Mouse (Mus musculus) cerebellum, adult 2 months (tissue): ENCODE data around the gene Klhdc1. TPM values are rescaled to one million over a fixed set of nuclear protein-coding genes. Genes with fewer than 3 reads are reported as not detected.

ENCODE experiments used
- DNase-seq, 2 experiments: peaks; one replicate each; pipeline ENCODE4 v3.0.0; 2021
- H3K27ac ChIP-seq: fragments of 200-500 bp; 2 replicates; pipeline ENCODE4 v1.5.1; 2012; ENCODE audit warnings: low read length, control low read depth, inconsistent platforms; ENCODE audit not compliant: insufficient read depth
- H3K27me3 ChIP-seq: fragments of 200-500 bp; 2 replicates; pipeline ENCODE4 v1.6.1; 2012; ENCODE audit warnings: inconsistent platforms, mild to moderate bottlenecking, low read length, moderate library complexity; ENCODE audit not compliant: control insufficient read depth, insufficient read depth
- H3K4me1 ChIP-seq: fragments of 200-500 bp; 2 replicates; pipeline ENCODE4 v1.6.1; 2011; ENCODE audit warnings: low read length; ENCODE audit not compliant: control insufficient read depth, insufficient read depth
- H3K4me3 ChIP-seq: fragments of 200-500 bp; replicated peaks from 2 replicates; pipeline ENCODE3; 2011; ENCODE audit warnings: mild to moderate bottlenecking, low read depth, low read length, control low read depth; ENCODE audit not compliant: insufficient read depth
- CTCF ChIP-seq: fragments of 200-500 bp; IDR thresholded peaks from 2 replicates; pipeline ENCODE4 v1.5.1; 2011; ENCODE audit warnings: low read depth, mild to moderate bottlenecking, control low read depth, low read length, moderate library complexity, borderline replicate concordance; ENCODE audit not compliant: insufficient read depth
- POLR2A ChIP-seq: fragments of 200-500 bp; IDR thresholded peaks from 2 replicates; pipeline ENCODE4 v1.6.1; 2011; ENCODE audit warnings: low read length, control low read depth, borderline replicate concordance; ENCODE audit not compliant: insufficient read depth
- WGBS: fragments of 180-500 bp; shearing (Covaris S2); methylation state at CpG from one replicate; pipeline ENCODE4 v1.1.7; 2018; 5-methylcytosine and 5-hydroxymethylcytosine counted together
- polyA plus RNA-seq: library from polyadenylated mRNA; depleted of rRNA; stranded (reverse); fragments of >200 nt; gene quantifications from 2 replicates; pipeline ENCODE4 v1.2.3, GENCODE M21; 2012; rRNA removed

Klhdc1 gene
- polyA plus RNA-seq, 1 experiment, result 10.2 TPM

GRCm38 (mm10) chr12:69333547-69333946, 92.6 kb downstream of the Klhdc1 start:
- no peak for DNase-seq
- TF ChIP-seq CTCF, result no peak; the same call in 1 of the 2 replicates
- no peak for TF ChIP-seq POLR2A
- no peaks in the 10 kb centered on the region for H3K27me3 ChIP-seq
- no peak overlapping the region for H3K4me3 ChIP-seq
- H3K27ac ChIP-seq, result no peak overlapping the region
- 87% methylated on average over 2 of the region's 2 CpGs for WGBS
- H3K4me1 ChIP-seq, result no peaks in the 10 kb centered on the region

Other genes with a start within 250 kb of the Klhdc1 start
- 1,000 and 1,063 TPM in 2 replicates for gene Rps29, start 82.0 kb upstream of the Klhdc1 start, polyA plus RNA-seq
- gene Lrr1, start 72.4 kb upstream of the Klhdc1 start, polyA plus RNA-seq, result 0.15 TPM in 1 of 2 replicates, not detected in the other
- 321 and 360 TPM in 2 replicates for gene Rpl36al, start 57.1 kb upstream of the Klhdc1 start, polyA plus RNA-seq
- gene Mgat2, start 57.0 kb upstream of the Klhdc1 start, polyA plus RNA-seq, result 15.9 and 16.4 TPM in 2 replicates
- gene Gm49383, start 44.1 kb upstream of the Klhdc1 start, polyA plus RNA-seq, result 2.0 and 3.2 TPM in 2 replicates
- 2.5 and 2.6 TPM in 2 replicates for gene Dnaaf2, start 42.7 kb upstream of the Klhdc1 start, polyA plus RNA-seq
- 4.4 and 4.5 TPM in 2 replicates for gene Gm49384, start 36.9 kb upstream of the Klhdc1 start, polyA plus RNA-seq
- 1.1 and 1.6 TPM in 2 replicates for gene Pole2, start 13.0 kb upstream of the Klhdc1 start, polyA plus RNA-seq
- 150 and 158 TPM in 2 replicates for gene Klhdc2, start 55.5 kb downstream of the Klhdc1 start, polyA plus RNA-seq
- gene Nemf, start 116.0 kb downstream of the Klhdc1 start, polyA plus RNA-seq, result 42.6 and 43.8 TPM in 2 replicates
- 67.3 and 67.6 TPM in 2 replicates for gene Arf6, start 131.0 kb downstream of the Klhdc1 start, polyA plus RNA-seq
- gene Gm9887, start 131.3 kb downstream of the Klhdc1 start, polyA plus RNA-seq, result 0.33 and 0.61 TPM in 2 replicates